ENCODE assay signal across 8 mouse cellular contexts in genomic region chr5:138118041-138118440, GRCm38 (mm10). TPM values are rescaled to one million over a fixed set of nuclear protein-coding genes. Genes with fewer than 3 reads are reported as not detected.
DNase-seq lines count a peak whose midpoint lies in the region; ATAC-seq and TF ChIP-seq lines count a peak whose summit lies in the region.

No protein-coding gene starts in this region.

- WGBS in heart, embryonic 13.5 days: 69% methylated on average over 3 of the region's 3 CpGs
- WGBS in forebrain, embryonic 15.5 days: 73% methylated on average over 3 of the region's 3 CpGs
- WGBS in liver, embryonic 16.5 days (ENCODE audit: insufficient replicate concordance): 66% methylated on average over 3 of the region's 3 CpGs

- H3K4me3 ChIP-seq in heart, embryonic 13.5 days: peak overlapping the region; percentile 82
- H3K4me3 ChIP-seq in ES-Bruce4 (ENCODE audit: low read depth, low read length): no peak overlapping the region
- peak overlapping the region; percentile 60 for H3K4me3 ChIP-seq in forebrain, embryonic 15.5 days
- peak overlapping the region; percentile 77 for H3K4me3 ChIP-seq in liver, embryonic 16.5 days (ENCODE audit: low read depth, low read length)

- TF ChIP-seq CTCF in ES-Bruce4 (IDR thresholded peaks at IDR 0.05; ENCODE audit: low read depth, low read length): no peak

- TF ChIP-seq EP300 in ES-Bruce4 (IDR thresholded peaks at IDR 0.05; ENCODE audit: insufficient read depth, low read depth, low read length): no peak

- peak overlapping the region; percentile 92 for H3K9ac ChIP-seq in heart, embryonic 13.5 days
- H3K9ac ChIP-seq in ES-Bruce4 (ENCODE audit: low read depth, poor library complexity, severe bottlenecking): peak overlapping the region; percentile 66
- H3K9ac ChIP-seq in forebrain, embryonic 15.5 days (replicated peaks): peak overlapping the region; percentile 79
- peak overlapping the region; percentile 75; the same call in 1 of the 2 replicates for H3K9ac ChIP-seq in liver, embryonic 16.5 days (ENCODE audit: low read depth, low read length)

- H3K4me1 ChIP-seq in heart, embryonic 13.5 days: peaks cover 21% of the 10 kb centered on the region
- H3K4me1 ChIP-seq in ES-Bruce4 (ENCODE audit: control insufficient read depth, insufficient read depth, low read length): no peaks in the 10 kb centered on the region
- H3K4me1 ChIP-seq in forebrain, embryonic 15.5 days: peaks cover 24% of the 10 kb centered on the region
- peaks cover 19% of the 10 kb centered on the region for H3K4me1 ChIP-seq in liver, embryonic 16.5 days (ENCODE audit: control insufficient read depth, low read depth, low read length)

- ATAC-seq in heart, embryonic 13.5 days (ENCODE audit: extremely low read depth, insufficient number of reproducible peaks, low FRiP score, low TSS enrichment): no peak
- no peak for ATAC-seq in forebrain, embryonic 15.5 days (replicated peaks)
- ATAC-seq in liver, embryonic 16.5 days (ENCODE audit: low read depth): no peak

- H3K36me3 ChIP-seq in heart, embryonic 13.5 days: peaks cover 37% of the 10 kb centered on the region
- H3K36me3 ChIP-seq in ES-Bruce4 (ENCODE audit: control insufficient read depth, insufficient read depth, low read length, poor library complexity, severe bottlenecking): peaks cover 9% of the 10 kb centered on the region
- H3K36me3 ChIP-seq in forebrain, embryonic 15.5 days: peaks cover 25% of the 10 kb centered on the region; the same call in 1 of the 2 replicates
- H3K36me3 ChIP-seq in liver, embryonic 16.5 days (ENCODE audit: control insufficient read depth, insufficient read depth): no peaks in the 10 kb centered on the region

- no peak for DNase-seq in heart, postnatal 14 days
- DNase-seq in yolk sac, embryonic 10.5 days (ENCODE audit: low spot score): no peak
- no peak for DNase-seq in urinary bladder, postnatal 25 days (ENCODE audit: low spot score)
- DNase-seq in adrenal gland, postnatal 14 days: no peak

- H3K27me3 ChIP-seq in heart, embryonic 13.5 days (replicated peaks): no peaks in the 10 kb centered on the region
- H3K27me3 ChIP-seq in ES-Bruce4 (ENCODE audit: control insufficient read depth, insufficient read depth, low read length, poor library complexity, severe bottlenecking): no peaks in the 10 kb centered on the region
- no peaks in the 10 kb centered on the region for H3K27me3 ChIP-seq in forebrain, embryonic 15.5 days
- H3K27me3 ChIP-seq in liver, embryonic 16.5 days (ENCODE audit: control insufficient read depth, insufficient read depth, low read depth, low read length): no peaks in the 10 kb centered on the region

- peak overlapping the region; percentile 96 for H3K27ac ChIP-seq in heart, embryonic 13.5 days (replicated peaks)
- H3K27ac ChIP-seq in ES-Bruce4 (ENCODE audit: insufficient read depth, low read length): peak overlapping the region; percentile 82
- peak overlapping the region; percentile 93; the same call in 1 of the 2 replicates for H3K27ac ChIP-seq in forebrain, embryonic 15.5 days (replicated peaks)
- H3K27ac ChIP-seq in liver, embryonic 16.5 days (ENCODE audit: low read length): no peak overlapping the region

- H3K9me3 ChIP-seq in heart, embryonic 13.5 days: no peaks in the 10 kb centered on the region
- H3K9me3 ChIP-seq in ES-Bruce4 (replicated peaks; ENCODE audit: control insufficient read depth, insufficient read depth, low read length, poor library complexity, severe bottlenecking): peaks cover 4% of the 10 kb centered on the region; the same call in 1 of the 2 replicates
- H3K9me3 ChIP-seq in forebrain, embryonic 15.5 days: no peaks in the 10 kb centered on the region
- no peaks in the 10 kb centered on the region for H3K9me3 ChIP-seq in liver, embryonic 16.5 days (replicated peaks; ENCODE audit: control insufficient read depth, low read length)

- peak overlapping the region; percentile 74 for H3K4me2 ChIP-seq in heart, embryonic 13.5 days
- H3K4me2 ChIP-seq in forebrain, embryonic 15.5 days (replicated peaks): peak overlapping the region; percentile 66
- peak overlapping the region; percentile 76 for H3K4me2 ChIP-seq in liver, embryonic 16.5 days (ENCODE audit: low read depth, low read length)

- intact Hi-C loops in heart, postnatal 14 days (cut with DNase I): no loop called here

- no peak for TF ChIP-seq POLR2A in ES-Bruce4 (IDR thresholded peaks at IDR 0.05; ENCODE audit: insufficient read depth, low read length)

RNA-seq across cellular contexts. Expression of gene Zscan21, which starts 1.3 kb away (rescaled TPM):
- 39.1 and 39.4 TPM in 2 replicates for polyA plus RNA-seq in heart, embryonic 13.5 days (2015; fragmentation: Nextera tagmentation; extraction: Ambion mirVana)
- 10 to 100 TPM; 13.7 to 14.2 TPM for total RNA-seq in heart, postnatal 14 days (2021)
- polyA plus RNA-seq in ES-Bruce4 (2011; ENCODE audit: insufficient read depth, insufficient read length, low read depth, missing spikeins): 27.3 and 29.2 TPM in 2 replicates
- 113 and 118 TPM in 2 replicates for polyA plus RNA-seq in forebrain, embryonic 15.5 days (2015; fragmentation: Nextera tagmentation; extraction: Ambion mirVana)
- 14.6 and 15.1 TPM in 2 replicates for polyA plus RNA-seq in liver, embryonic 16.5 days (2015; fragmentation: Nextera tagmentation; extraction: Ambion mirVana)
- 16.7 and 17.2 TPM in 2 replicates for total RNA-seq in adrenal gland, postnatal 14 days (2021)

RNA-seq across cellular contexts. Expression of gene Zkscan1, which starts 33.2 kb away (rescaled TPM):
- 8.6 and 8.7 TPM in 2 replicates for polyA plus RNA-seq in heart, embryonic 13.5 days (2015; fragmentation: Nextera tagmentation; extraction: Ambion mirVana)
- total RNA-seq in heart, postnatal 14 days (2021): 10 to 100 TPM; 17.8 to 18.0 TPM
- polyA plus RNA-seq in ES-Bruce4 (2011; ENCODE audit: insufficient read depth, insufficient read length, low read depth, missing spikeins): 15.1 and 15.3 TPM in 2 replicates
- 27.8 and 28.0 TPM in 2 replicates for polyA plus RNA-seq in forebrain, embryonic 15.5 days (2015; fragmentation: Nextera tagmentation; extraction: Ambion mirVana)
- 3.9 and 4.4 TPM in 2 replicates for polyA plus RNA-seq in liver, embryonic 16.5 days (2015; fragmentation: Nextera tagmentation; extraction: Ambion mirVana)
- total RNA-seq in adrenal gland, postnatal 14 days (2021): 33.1 and 33.6 TPM in 2 replicates

RNA-seq across cellular contexts. Expression of gene Zfp113, which starts 37.5 kb away (rescaled TPM):
- polyA plus RNA-seq in heart, embryonic 13.5 days (2015; fragmentation: Nextera tagmentation; extraction: Ambion mirVana): 11.5 and 12.2 TPM in 2 replicates
- total RNA-seq in heart, postnatal 14 days (2021): 10 to 100 TPM in 1 of 2 experiments, 1 to 10 TPM in 1; 8.0 to 10.9 TPM
- 10.0 and 12.4 TPM in 2 replicates for polyA plus RNA-seq in ES-Bruce4 (2011; ENCODE audit: insufficient read depth, insufficient read length, low read depth, missing spikeins)
- 42.5 and 47.1 TPM in 2 replicates for polyA plus RNA-seq in forebrain, embryonic 15.5 days (2015; fragmentation: Nextera tagmentation; extraction: Ambion mirVana)
- 5.0 and 5.1 TPM in 2 replicates for polyA plus RNA-seq in liver, embryonic 16.5 days (2015; fragmentation: Nextera tagmentation; extraction: Ambion mirVana)
- total RNA-seq in adrenal gland, postnatal 14 days (2021): 12.5 and 15.4 TPM in 2 replicates

RNA-seq across cellular contexts. Expression of gene Cops6, which starts 42.8 kb away (rescaled TPM):
- 269 and 309 TPM in 2 replicates for polyA plus RNA-seq in heart, embryonic 13.5 days (2015; fragmentation: Nextera tagmentation; extraction: Ambion mirVana)
- 100 to 1,000 TPM; 124 TPM for total RNA-seq in heart, postnatal 14 days (2021)
- polyA plus RNA-seq in ES-Bruce4 (2011; ENCODE audit: insufficient read depth, insufficient read length, low read depth, missing spikeins): 121 and 122 TPM in 2 replicates
- 289 and 293 TPM in 2 replicates for polyA plus RNA-seq in forebrain, embryonic 15.5 days (2015; fragmentation: Nextera tagmentation; extraction: Ambion mirVana)
- 153 and 154 TPM in 2 replicates for polyA plus RNA-seq in liver, embryonic 16.5 days (2015; fragmentation: Nextera tagmentation; extraction: Ambion mirVana)
- total RNA-seq in adrenal gland, postnatal 14 days (2021): 149 and 153 TPM in 2 replicates

RNA-seq across cellular contexts. Expression of gene Ap4m1, which starts 53.8 kb away (rescaled TPM):
- polyA plus RNA-seq in heart, embryonic 13.5 days (2015; fragmentation: Nextera tagmentation; extraction: Ambion mirVana): 12.9 and 13.7 TPM in 2 replicates
- total RNA-seq in heart, postnatal 14 days (2021): 10 to 100 TPM in 1 of 2 experiments, 1 to 10 TPM in 1; 9.2 to 10.9 TPM
- 11.4 and 14.7 TPM in 2 replicates for polyA plus RNA-seq in ES-Bruce4 (2011; ENCODE audit: insufficient read depth, insufficient read length, low read depth, missing spikeins)
- 29.5 and 29.6 TPM in 2 replicates for polyA plus RNA-seq in forebrain, embryonic 15.5 days (2015; fragmentation: Nextera tagmentation; extraction: Ambion mirVana)
- 5.6 and 5.9 TPM in 2 replicates for polyA plus RNA-seq in liver, embryonic 16.5 days (2015; fragmentation: Nextera tagmentation; extraction: Ambion mirVana)
- 21.4 and 24.2 TPM in 2 replicates for total RNA-seq in adrenal gland, postnatal 14 days (2021)
